Mouse (Mus musculus): ENCODE measurements at regions not wholly inside any gene's neighbourhood (a gene's known extent, or its start where the extent isn't known, plus 50 kb on each side); places are given as distances from the start of the nearest gene placed in this dataset.

- TF ChIP-seq CTCF (IDR thresholded peaks at IDR 0.05; ENCODE audit: low read depth) (no peak), EP300 (optimal IDR thresholded peaks at IDR 0.05) (no peak)
These were observed 168.9 kb upstream of the Plcz1 start for GRCm38 (mm10) chr6:140210141-140210540.

All from stomach, postnatal 0 days (tissue).